Mouse (Mus musculus): ENCODE measurements around the gene Mprip. TPM values are rescaled to one million over a fixed set of nuclear protein-coding genes. Genes with fewer than 3 reads are reported as not detected.
"Not testable (repeated sequence)": the region's sequence is repeated elsewhere in the genome, so short reads cannot be mapped to it uniquely, and the experiment has no call there.

Mprip gene
- polyA plus RNA-seq, 1 experiment = 126 TPM

- peaks cover 19% of the 10 kb centered on the region for H3K4me1 ChIP-seq (ENCODE audit: control insufficient read depth, insufficient read depth, low read length)
- TF ChIP-seq POLR2A (IDR thresholded peaks at IDR 0.05; ENCODE audit: extremely low read depth, insufficient read depth, low read length) (no peak), CTCF (IDR thresholded peaks at IDR 0.05; ENCODE audit: extremely low read depth, insufficient read depth, low read length) (no peak)
- H3K27ac ChIP-seq (ENCODE audit: insufficient read depth, low read length) = peak overlapping the region; percentile 9
- H3K4me3 ChIP-seq (ENCODE audit: insufficient read depth, low read length) = no peak overlapping the region
Observed at GRCm38 (mm10) chr11:59731821-59732220, 70.7 kb downstream of the Mprip start.

GRCm38 (mm10) chr11:59732407-59733066, 71.4 kb downstream of the Mprip start:
- TF ChIP-seq CTCF (IDR thresholded peaks at IDR 0.05; ENCODE audit: extremely low read depth, insufficient read depth, low read length) = peak; percentile 23; the same call in 1 of the 2 replicates
- TF ChIP-seq POLR2A (IDR thresholded peaks at IDR 0.05; ENCODE audit: extremely low read depth, insufficient read depth, low read length) = no peak
- peak overlapping the region; percentile 85 for H3K27ac ChIP-seq (ENCODE audit: insufficient read depth, low read length)
- peaks cover 19% of the 10 kb centered on the region for H3K4me1 ChIP-seq (ENCODE audit: control insufficient read depth, insufficient read depth, low read length)

GRCm38 (mm10) chr11:59733600-59733999, 72.5 kb downstream of the Mprip start:
- H3K4me1 ChIP-seq (ENCODE audit: control insufficient read depth, insufficient read depth, low read length) = peaks cover 19% of the 10 kb centered on the region
- not testable (repeated sequence) for H3K27ac ChIP-seq (ENCODE audit: insufficient read depth, low read length); H3K4me3 ChIP-seq (ENCODE audit: insufficient read depth, low read length)

More at GRCm38 (mm10) chr11:59732407-59733066, 71.4 kb downstream of the Mprip start:
- no peak overlapping the region for H3K4me3 ChIP-seq (ENCODE audit: insufficient read depth, low read length)

- Histone ChIP-seq H3K4me1 (ENCODE audit: control insufficient read depth, insufficient read depth, low read length) (peaks cover 19% of the 10 kb centered on the region), H3K27ac (ENCODE audit: insufficient read depth, low read length) (no peak overlapping the region), H3K4me3 (ENCODE audit: insufficient read depth, low read length) (no peak overlapping the region)
- TF ChIP-seq CTCF (IDR thresholded peaks at IDR 0.05; ENCODE audit: extremely low read depth, insufficient read depth, low read length) (no peak), POLR2A (IDR thresholded peaks at IDR 0.05; ENCODE audit: extremely low read depth, insufficient read depth, low read length) (no peak)
Observed at GRCm38 (mm10) chr11:59734335-59734734, 73.2 kb downstream of the Mprip start.

- not testable (repeated sequence) for H3K27ac ChIP-seq (ENCODE audit: insufficient read depth, low read length); H3K4me3 ChIP-seq (ENCODE audit: insufficient read depth, low read length)
Observed at GRCm38 (mm10) chr11:59735938-59736337, 74.8 kb downstream of the Mprip start.

GRCm38 (mm10) chr11:59737250-59737649, 76.1 kb downstream of the Mprip start:
- Histone ChIP-seq H3K4me1 (ENCODE audit: control insufficient read depth, insufficient read depth, low read length) (peaks cover 10% of the 10 kb centered on the region), H3K27ac (ENCODE audit: insufficient read depth, low read length) (no peak overlapping the region), H3K4me3 (ENCODE audit: insufficient read depth, low read length) (no peak overlapping the region)
- TF ChIP-seq POLR2A (IDR thresholded peaks at IDR 0.05; ENCODE audit: extremely low read depth, insufficient read depth, low read length) (no peak), CTCF (IDR thresholded peaks at IDR 0.05; ENCODE audit: extremely low read depth, insufficient read depth, low read length) (no peak)

More at GRCm38 (mm10) chr11:59735938-59736337, 74.8 kb downstream of the Mprip start:
- peaks cover 19% of the 10 kb centered on the region for H3K4me1 ChIP-seq (ENCODE audit: control insufficient read depth, insufficient read depth, low read length)

- no peak overlapping the region for H3K4me3 ChIP-seq (ENCODE audit: insufficient read depth, low read length)
- TF ChIP-seq POLR2A (IDR thresholded peaks at IDR 0.05; ENCODE audit: extremely low read depth, insufficient read depth, low read length) = no peak
- no peak for TF ChIP-seq CTCF (IDR thresholded peaks at IDR 0.05; ENCODE audit: extremely low read depth, insufficient read depth, low read length)
- H3K27ac ChIP-seq (ENCODE audit: insufficient read depth, low read length) = no peak overlapping the region
- H3K4me1 ChIP-seq (ENCODE audit: control insufficient read depth, insufficient read depth, low read length) = no peaks in the 10 kb centered on the region; the same call in 1 of the 2 replicates
Observed at GRCm38 (mm10) chr11:59739996-59740395, 78.9 kb downstream of the Mprip start.

GRCm38 (mm10) chr11:59741915-59742314, 80.8 kb downstream of the Mprip start:
- Histone ChIP-seq H3K4me3 (ENCODE audit: insufficient read depth, low read length) (no peak overlapping the region), H3K4me1 (ENCODE audit: control insufficient read depth, insufficient read depth, low read length) (no peaks in the 10 kb centered on the region; the same call in 1 of the 2 replicates), H3K27ac (ENCODE audit: insufficient read depth, low read length) (no peak overlapping the region)
- TF ChIP-seq CTCF (IDR thresholded peaks at IDR 0.05; ENCODE audit: extremely low read depth, insufficient read depth, low read length) (no peak), POLR2A (IDR thresholded peaks at IDR 0.05; ENCODE audit: extremely low read depth, insufficient read depth, low read length) (no peak)

GRCm38 (mm10) chr11:59743307-59743706, 82.2 kb downstream of the Mprip start:
- Histone ChIP-seq H3K27ac (ENCODE audit: insufficient read depth, low read length) (no peak overlapping the region), H3K4me3 (ENCODE audit: insufficient read depth, low read length) (no peak overlapping the region), H3K4me1 (ENCODE audit: control insufficient read depth, insufficient read depth, low read length) (no peaks in the 10 kb centered on the region; the same call in 1 of the 2 replicates)
- no peak for TF ChIP-seq CTCF (IDR thresholded peaks at IDR 0.05; ENCODE audit: extremely low read depth, insufficient read depth, low read length)
- TF ChIP-seq POLR2A (IDR thresholded peaks at IDR 0.05; ENCODE audit: extremely low read depth, insufficient read depth, low read length) = no peak

- H3K4me3 ChIP-seq (ENCODE audit: insufficient read depth, low read length) = no peak overlapping the region
- H3K4me1 ChIP-seq (ENCODE audit: control insufficient read depth, insufficient read depth, low read length) = no peaks in the 10 kb centered on the region; the same call in 1 of the 2 replicates
- H3K27ac ChIP-seq (ENCODE audit: insufficient read depth, low read length) = no peak overlapping the region
- TF ChIP-seq CTCF (IDR thresholded peaks at IDR 0.05; ENCODE audit: extremely low read depth, insufficient read depth, low read length) (no peak), POLR2A (IDR thresholded peaks at IDR 0.05; ENCODE audit: extremely low read depth, insufficient read depth, low read length) (no peak)
Observed at GRCm38 (mm10) chr11:59743712-59744111, 82.6 kb downstream of the Mprip start.
